Mouse (Mus musculus): Measurements from ENCODE around the gene Ippk. TPM values are rescaled to one million over a fixed set of nuclear protein-coding genes. Genes with fewer than 3 reads are reported as not detected.

Gene Ippk
- polyA plus RNA-seq (2017; shearing (Covaris generic)): 14.2 TPM

GRCm38 (mm10) chr13:49420754-49421605 is at the start of gene Ippk:
Gene Ippk, plus strand, starts transcription at chr13:49421249.

GRCm38 (mm10) chr13:49492376-49493368 is 71.6 kb downstream of the Ippk start, which contains the start of gene Tes3-ps:
Gene Tes3-ps, plus strand, starts transcription at chr13:49493318.

GRCm38 (mm10) chr13:49504510-49504909 is 83.5 kb downstream of the Ippk start, which contains the start of gene Ecm2:
Gene Ecm2, plus strand, starts transcription at chr13:49504810.

Other genes starting within 250 kb of the Ippk start
- 99.4 TPM for gene Ninj1, start 233.8 kb upstream of the Ippk start, polyA plus RNA-seq (2017; shearing (Covaris generic))
- gene Card19, start 205.2 kb upstream of the Ippk start, polyA plus RNA-seq (2017; shearing (Covaris generic)): 94.1 TPM
- 25.5 TPM for gene Susd3, start 172.5 kb upstream of the Ippk start, polyA plus RNA-seq (2017; shearing (Covaris generic))
- 21.2 TPM for gene Fgd3, start 100.9 kb upstream of the Ippk start, polyA plus RNA-seq (2017; shearing (Covaris generic))
- 20.7 TPM for gene Bicd2, start 79.7 kb upstream of the Ippk start, polyA plus RNA-seq (2017; shearing (Covaris generic))
- 2.8 TPM for gene Tes3-ps, start 72.1 kb downstream of the Ippk start, polyA plus RNA-seq (2017; shearing (Covaris generic))
- 0.13 TPM for gene Ecm2, start 83.6 kb downstream of the Ippk start, polyA plus RNA-seq (2017; shearing (Covaris generic))
- gene Aspn, start 123.2 kb downstream of the Ippk start, polyA plus RNA-seq (2017; shearing (Covaris generic)): not detected
- 0.33 TPM for gene Omd, start 161.2 kb downstream of the Ippk start, polyA plus RNA-seq (2017; shearing (Covaris generic))
- gene Ogn, start 186.8 kb downstream of the Ippk start, polyA plus RNA-seq (2017; shearing (Covaris generic)): 0.44 TPM
- 0.91 TPM for gene Cenpp, start 231.5 kb downstream of the Ippk start, polyA plus RNA-seq (2017; shearing (Covaris generic))
- 33.9 TPM for gene Nol8, start 231.8 kb downstream of the Ippk start, polyA plus RNA-seq (2017; shearing (Covaris generic))